Mouse (Mus musculus) ovary, postnatal 14 days (tissue): ENCODE results near the gene Aldh1a3.
A peak's percentile ranks its signal among the peaks of the same experiment; 100 is the strongest.

ENCODE experiments used
- DNase-seq: peaks from one replicate; pipeline ENCODE4 v3.0.0; 2022; ENCODE audit warnings: low spot score

The Aldh1a3 gene

DNA sequence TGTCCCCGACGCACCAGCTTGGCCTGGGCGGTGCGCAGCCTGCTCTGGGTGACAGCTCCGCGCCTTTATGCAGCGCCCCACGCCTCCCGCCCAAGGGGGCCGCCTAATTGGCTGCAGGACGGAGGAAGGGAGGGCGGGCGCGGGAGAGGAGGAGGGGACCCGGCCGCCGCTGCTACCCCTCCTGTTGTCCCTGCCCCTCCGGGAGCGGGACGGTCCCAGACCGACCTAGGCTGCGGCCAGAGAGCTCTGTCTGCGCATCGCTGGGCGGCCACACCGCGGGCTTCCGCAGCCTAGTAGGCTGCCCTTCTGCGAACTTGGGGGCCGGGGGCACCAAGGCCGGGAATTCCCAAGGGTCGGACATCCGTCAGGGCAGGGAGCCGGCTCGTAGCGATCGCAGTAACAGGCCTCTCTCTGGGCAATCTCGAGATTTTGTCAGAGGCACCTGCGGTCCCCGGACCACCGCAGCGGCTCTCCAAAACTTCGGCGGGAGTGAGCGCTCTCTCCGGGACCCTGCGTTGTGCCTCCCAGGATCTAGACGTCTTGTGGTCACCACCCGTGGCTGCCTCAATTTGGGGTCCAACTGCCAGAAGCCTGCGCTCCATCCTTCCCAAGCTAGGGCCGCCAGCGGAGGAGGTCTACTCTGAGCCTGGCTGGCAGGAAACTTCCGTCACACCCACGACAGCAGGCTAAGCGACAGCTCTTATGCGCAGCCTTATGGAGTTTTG is at the start of gene Aldh1a3:
TSS of gene Aldh1a3 (minus strand) at position 81 of the 725 bp plus-strand sequence.
- no peak for DNase-seq

DNA sequence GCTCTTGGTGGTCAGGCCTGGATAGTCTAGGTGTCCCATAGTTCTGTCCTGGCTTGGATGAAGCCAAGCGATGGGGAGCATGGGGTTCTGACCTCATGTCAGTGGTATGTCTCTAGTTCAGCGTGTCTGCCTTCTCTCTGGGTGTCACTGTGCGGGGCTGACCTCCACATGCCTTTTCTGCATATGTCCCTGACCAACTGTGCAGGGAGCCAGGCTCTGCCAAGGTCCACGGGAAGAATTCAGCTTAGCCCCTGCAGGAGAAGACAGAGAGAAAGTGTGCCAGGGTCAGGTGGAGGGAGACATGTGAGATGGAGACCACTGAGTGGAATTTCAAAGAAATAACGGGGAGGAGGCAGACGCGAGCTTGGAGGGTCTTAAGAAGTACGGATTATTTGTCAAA is 49.0 kb upstream of the Aldh1a3 start:
- no peak for DNase-seq

DNA sequence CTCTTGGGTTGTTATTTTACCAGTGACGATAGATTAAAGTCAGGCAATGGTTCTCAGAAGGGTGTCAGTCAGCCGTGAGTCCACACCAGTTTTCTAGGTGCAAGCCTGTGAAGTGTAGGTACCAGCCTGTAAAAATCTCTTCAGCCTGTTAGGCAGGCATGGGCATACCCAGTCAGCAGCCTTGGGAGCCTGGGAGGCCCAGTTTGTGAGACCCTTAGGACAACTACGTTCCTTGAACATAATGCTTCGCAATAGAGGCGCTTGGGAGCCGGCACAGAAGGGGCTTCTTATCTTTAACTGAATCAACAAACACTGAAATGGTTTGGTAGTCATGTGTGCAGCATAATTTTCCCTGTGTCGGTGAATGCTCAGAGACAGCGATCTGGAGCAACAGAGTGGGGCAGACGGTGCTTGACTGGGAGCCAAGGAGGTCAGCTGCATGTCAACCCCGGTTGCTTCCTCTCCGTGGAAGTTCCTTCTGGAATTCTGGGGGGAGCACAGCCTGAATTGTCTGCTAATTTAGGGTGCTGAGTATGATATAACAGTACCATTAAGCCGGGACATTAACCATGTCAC is 44.4 kb upstream of the Aldh1a3 start:
- DNase-seq, result no peak

DNA sequence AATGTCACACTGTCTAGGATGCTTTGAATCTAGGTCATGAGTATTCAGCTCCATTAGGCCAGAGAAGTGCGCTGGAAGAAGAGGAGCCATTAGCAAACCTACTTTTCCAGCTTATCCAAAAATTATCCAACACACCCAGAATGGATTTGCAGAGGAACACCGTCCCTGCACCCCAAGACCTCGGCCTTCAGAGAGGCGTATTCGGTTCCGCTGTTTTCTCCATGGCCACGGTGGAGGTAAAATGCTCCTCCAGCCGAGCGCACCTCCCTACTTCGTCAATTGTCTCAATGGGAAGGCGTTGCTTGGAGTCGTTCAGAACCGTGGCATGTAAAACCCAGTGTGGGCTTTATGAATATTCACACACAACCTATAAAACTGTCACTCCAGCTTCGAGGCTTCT is 39.3 kb upstream of the Aldh1a3 start:
- no peak for DNase-seq

DNA sequence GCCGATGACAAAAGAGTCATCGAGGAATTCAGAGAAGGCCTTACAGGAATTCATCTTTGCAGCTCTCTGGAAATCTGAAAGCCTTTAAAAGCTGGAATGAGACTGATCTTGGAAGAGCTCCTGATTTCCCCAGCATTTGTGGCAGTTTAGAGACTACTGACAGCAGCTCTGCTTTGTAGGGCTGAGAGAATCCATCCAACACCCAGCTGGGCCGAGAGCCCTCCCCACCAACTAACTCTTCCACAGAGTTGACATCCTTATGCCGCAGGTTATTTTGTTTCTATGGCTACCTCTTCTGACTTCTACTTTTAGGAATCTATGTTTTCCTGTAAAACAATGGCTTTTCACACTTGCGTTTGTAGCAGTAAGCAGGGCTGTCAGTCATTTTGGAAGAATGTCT is 37.9 kb upstream of the Aldh1a3 start:
- DNase-seq, result no peak

DNA sequence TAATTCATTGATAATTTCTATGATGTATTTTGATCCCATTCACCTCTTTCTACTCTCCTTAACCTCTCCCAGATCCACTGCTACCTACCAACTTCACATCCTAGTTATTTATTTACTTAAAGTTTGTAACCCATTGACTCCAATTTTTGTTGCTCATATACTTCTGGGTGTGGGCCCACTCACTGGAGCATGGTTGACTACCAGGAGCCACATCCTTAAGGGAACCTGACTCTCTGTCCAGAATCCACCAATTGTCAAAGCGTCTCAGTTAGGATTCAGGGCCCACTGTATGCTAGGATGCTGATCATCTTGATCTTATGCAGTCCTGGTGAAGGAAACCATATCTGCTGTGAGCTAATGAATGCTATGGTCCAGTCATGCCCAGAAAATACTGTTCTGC is 35.8 kb upstream of the Aldh1a3 start:
- no peak for DNase-seq

DNA sequence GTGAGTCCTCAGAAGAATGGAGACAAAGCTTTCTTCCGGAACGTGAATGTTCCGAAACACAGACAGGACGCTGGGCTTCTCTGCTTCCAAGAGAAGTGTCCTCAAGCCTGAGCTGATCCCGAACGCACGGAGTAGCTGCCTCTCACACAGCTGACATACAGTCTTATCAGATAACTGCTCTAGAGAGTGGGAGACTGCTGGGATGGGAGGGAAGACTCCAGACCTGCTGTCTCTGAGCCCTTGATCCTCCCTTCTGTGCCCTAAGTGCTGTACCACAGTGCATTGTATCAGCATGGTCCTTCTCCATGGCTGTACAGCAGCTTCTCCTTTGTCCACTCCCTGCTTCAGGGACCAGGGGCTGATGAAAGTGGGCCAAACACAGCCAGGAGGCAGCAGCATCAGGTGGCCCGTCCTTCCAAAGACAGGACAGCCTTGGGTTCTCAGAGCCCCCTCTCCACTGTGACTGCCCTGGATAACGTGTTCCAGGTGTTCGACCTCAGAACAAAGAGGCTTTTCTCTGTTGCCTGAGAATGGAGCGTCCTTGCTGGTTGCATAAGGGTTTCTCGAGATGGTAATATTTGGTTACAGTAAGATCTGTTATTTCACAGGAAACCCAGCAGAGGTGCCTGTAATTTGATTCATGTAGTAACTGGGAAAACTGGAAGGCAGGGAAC is 24.4 kb upstream of the Aldh1a3 start:
- DNase-seq, result no peak

DNA sequence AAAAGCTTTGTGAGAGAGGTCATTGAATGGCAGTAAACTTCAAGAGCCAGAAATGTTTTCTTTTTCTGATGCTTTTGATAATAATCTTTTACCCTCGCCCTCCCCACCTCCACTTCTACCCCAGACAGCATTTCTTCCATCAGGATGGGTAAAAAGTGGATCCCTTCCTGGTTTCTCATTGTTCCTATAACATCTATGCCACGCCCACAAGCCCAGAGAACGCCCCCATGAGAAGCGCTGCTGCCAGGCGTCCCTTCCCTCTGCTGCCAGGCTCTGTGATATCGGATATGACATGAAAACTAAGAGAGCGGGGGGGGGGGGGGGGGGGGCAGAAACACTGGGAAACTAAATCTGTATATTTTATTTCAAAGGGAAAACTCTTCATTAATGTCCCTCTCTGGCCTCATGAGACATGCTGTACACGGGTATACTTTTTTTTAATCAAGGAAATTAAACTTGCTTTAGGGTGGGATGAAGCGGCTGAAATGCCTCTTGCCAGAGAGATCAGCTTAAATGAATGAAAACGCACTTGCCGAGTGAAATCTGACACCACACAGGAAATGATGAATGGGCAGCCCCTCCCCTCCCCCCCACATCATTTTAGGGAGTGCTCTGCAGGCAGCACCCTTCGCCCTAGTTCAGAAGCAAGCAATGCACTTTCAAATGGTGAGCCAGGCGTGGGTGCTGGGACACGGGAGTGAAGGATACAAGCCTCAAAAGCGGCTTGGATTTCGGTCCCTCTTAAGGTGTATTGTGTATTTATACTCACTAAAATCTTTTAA is 22.8 kb upstream of the Aldh1a3 start:
- no peak for DNase-seq

DNA sequence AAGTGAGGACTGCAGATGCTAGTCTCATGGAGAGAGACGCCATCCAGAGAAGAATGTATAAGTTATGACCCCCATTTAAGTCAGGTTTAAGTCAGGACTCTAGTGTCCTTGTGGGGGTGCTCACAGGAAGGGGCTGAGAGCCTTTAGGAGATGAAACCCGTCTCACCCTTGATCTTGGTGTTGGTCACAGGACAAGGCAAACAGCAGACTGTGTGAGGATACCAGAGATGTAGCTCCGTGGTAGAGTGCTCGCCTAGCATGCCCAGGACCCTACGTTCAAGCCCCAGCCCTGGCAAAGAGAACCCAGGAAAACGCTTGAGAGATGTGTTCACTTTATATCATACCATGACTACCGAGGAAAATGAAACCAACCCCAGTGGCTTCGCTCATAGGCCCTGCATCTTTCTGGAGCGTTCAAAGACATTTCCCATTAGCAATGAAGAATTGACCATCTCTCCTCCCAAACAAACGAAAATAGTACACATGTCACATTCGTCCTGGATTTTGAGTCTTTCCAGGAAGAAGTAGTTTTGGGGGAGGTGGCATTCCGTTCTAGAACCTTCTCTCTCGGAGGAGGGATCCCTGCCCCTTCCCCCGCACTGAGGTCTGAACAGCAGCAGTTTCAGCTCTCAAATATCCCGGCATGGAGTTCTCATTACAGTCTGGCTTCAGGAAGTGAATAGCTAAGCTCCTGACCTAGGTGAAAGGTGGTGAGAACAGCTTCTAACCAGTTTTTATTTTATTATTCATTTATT is 21.6 kb upstream of the Aldh1a3 start:
- DNase-seq, result no peak

DNA sequence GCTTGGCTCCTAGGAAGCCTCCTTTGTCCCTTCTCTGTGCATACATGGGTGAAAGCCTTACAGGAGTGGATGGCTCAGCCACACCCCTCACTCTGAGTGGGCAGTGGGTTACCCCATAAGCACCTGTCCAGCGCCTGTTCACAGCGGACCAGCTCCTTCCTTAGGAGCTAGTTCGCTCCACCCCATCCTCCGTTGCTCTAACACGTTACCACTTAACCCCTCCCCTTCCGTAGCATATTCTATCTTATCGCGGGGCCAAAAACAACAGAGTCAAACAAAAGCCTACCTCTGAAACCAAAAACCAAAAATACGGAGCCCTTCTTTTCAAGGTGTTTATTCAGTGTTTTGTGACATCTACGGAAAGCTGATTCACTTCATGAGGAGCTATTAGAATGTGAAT is 21.0 kb upstream of the Aldh1a3 start:
- DNase-seq, result no peak

DNA sequence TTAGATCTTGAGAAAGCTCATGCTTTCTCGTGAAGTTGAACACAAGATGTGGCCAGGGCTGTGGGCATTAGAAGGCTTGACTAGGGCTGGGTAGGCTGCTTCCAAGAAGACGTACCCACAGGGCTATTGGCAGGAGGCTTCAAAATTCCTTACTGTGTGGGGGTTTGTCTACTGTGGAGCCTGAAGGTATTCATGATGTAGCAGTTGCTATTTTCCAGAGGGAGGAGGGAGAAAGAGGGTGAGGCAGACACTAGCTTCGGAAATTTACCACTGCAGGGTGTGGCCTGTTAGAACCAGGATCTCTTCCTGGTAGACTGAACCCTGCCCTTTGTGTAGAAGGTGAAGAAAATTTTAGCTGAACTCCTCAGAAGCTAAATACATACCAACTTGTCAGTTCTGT is 19.5 kb upstream of the Aldh1a3 start:
- DNase-seq, result no peak

DNA sequence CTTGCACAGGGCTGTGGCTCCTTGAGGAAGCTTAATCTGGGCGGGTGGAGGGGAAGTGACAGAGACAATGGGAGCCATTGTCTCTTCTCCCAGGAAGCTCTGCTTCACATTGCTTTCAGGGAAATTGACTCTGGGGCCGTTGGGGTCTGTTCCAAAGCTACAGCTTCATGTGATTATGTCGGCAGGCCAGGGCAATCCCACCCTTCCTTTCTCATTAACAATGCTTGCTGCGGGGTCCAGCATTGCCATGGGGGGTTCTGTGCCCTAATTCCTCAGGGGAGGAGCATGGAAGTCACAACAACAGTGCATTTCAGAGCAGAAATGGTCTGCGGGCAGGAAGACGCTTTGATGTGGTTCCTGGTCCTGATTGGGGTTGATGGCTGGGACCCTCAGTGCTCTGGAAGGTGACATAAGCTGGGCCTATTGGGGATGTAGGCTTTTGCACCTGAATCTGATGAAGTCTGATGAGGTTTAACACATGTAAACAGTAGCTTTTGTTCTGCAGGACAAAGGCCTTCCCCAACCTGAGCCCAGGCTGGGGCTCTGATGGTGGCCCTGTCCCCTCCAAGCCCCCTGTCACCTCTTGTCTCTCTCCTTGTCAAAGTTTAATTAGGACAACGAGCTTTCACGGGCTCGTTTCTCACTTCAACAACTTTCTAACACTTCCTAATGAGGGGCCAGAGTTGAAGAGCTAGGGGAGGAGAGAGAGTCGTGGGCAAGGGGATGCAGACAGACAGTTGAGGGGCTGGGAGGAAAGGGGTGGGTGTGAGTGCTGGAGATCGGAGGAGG is 18.0 kb upstream of the Aldh1a3 start:
- no peak for DNase-seq

DNA sequence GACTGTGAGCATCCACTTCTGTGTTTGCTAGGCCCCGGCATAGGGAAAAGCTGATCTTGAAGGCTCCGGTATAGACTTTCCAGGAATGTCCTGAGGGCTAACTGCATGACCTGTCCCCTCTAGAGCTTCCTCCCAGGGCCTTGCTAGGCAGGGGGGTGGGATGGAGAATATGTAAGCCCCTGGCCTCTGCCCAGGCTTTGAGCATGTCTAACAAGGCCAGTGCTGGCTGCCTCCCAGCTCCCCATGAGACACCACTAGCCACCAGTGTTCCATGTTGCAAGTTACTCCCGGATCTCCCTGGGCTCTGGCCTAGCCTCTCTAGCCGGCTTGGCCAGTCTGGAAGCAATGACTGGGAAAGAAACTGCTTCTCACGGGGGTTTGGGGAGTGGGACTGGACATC is 17.4 kb upstream of the Aldh1a3 start:
- DNase-seq, result no peak

DNA sequence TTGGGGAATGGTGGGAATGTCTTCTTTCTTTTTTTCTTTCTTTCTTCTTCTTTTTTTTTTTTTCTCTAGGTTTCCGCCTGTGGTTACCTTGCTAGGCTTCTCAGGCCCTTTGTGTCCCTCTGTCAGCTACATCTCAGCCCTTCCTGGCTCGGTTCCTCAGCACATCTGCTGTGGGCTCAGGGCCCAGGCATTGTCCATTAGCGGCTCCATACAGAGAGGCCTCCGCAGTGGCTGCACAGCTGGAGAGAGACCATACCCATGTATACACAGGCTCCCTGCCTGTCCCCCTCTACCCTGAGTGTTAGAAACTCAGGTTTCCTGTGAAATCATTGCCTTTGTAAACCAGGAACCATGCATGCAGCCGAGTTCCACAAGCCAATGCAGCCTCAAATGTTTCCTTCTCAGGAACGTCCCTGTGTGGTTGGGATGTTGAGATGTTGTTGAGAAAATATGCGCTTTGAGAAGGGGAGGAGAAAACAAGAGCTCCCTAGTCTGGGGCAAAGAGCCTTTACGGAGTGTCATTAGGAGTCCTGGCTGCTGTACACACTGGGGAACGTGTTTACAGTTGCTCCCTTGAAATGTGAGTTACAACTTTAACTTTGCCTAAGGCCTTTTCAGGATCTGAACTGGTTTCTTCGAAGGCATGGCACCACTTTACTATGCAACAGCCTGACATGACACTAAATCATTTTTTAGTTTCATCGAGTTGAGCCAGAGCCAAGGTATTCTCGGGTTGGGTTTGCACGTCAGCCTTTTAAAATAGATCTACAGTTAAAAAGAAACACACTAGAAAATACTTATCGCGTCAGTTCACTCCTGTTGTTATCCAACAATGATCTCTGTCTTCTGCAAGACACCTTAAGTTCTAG is 15.4 kb upstream of the Aldh1a3 start:
- no peak for DNase-seq

DNA sequence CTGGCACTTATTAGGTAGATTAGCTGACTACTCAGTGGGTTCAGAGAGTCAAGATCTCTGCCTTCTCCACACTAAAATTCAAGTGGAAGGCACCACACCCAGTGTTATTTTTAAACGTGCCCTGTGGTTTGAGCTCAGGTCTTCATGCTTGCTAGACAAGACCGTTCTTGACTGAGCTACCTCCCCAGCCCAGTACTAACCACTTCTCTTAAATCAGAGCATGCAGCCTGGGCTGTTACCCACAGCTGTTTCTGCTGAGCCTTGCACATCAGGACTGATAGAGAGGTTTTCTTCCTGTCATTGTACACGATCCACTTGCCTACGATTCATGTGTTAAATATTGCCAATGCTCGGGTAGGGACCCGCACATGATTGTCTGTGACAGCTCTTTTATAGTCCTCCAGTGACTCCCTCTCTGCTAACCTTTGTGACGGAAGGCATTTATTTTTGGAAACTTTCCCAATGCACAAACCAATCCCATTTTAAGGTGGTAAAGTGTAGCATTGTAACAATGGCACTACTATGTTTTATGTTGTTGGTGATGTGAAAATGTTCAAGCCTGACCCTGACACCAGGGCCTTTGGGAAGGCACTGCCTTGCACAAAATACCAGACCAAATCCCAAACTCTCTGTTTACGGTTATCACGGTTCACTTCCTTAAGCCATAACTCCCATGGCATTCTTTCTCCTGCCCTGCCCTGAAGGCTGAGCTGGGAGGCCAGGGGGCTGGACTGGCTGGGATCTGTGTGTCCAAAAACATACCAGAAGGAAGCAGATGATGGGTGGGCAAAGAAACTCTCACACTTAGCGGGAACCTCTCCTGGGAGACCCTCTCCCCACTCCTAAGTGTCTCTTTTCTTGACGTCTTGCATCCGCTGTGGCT is 11.7 kb upstream of the Aldh1a3 start:
- no peak for DNase-seq

DNA sequence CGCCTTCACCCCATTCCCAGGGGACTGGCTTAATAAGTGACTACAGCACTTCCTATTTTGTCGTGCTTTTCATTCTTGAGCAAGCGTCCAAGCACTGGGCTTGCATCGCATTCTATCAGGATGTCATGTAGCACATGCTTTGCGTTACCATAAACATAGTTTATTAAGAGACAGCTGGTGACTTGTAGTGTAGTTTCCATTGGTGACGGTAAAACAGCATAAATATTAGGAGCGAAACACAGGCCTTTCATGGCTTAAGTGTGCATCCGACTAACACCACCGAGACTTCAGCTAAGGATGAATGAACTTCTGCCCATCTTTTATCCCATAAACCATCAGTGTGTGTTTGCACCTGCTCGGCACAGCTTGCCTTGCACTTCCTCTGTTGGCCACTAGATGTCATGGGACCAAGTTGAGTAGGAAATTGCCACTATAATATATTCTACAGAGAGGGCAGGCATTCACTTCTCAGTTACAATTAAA is 7.2 kb upstream of the Aldh1a3 start:
- peak; percentile 69 for DNase-seq

DNA sequence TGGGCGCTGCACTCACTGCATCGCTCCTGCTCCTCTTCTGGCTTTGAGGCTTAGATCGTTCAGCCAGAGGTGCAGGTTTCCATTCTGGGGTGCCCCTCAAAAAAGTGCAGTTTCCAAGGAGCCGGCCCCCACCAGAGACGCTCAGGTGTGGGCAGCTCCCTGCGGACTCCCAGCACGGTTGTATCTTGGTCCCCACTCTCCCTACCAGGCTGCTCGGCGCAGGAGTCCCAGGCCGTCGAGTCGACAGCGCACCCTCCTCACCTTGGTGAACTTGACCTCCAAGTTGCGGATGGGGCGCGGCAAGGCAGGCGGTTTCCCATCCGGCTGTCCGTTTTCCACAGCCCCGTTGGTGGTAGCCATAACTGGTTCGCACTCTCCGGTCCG is 272 bp downstream of the Aldh1a3 start:
- no peak for DNase-seq

DNA sequence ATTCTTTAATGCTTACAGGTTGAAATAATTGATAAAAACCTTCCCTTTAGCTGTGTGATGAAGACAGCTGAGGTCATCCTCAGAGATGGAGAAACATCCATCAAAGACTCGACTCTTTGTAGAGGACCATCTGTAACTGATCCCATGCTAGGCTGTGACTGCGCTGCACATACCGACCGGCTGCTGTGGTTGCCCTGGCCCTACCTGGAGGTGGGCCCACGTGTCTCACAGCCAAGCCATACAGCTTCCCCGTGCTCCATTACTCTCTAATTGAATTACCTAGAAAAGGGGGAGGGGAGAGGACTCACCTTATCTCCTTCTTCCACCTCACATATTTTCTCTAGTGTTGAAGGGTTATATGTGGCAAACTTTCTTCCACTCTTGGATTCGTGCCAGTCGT is 5.4 kb downstream of the Aldh1a3 start:
- DNase-seq, result no peak

DNA sequence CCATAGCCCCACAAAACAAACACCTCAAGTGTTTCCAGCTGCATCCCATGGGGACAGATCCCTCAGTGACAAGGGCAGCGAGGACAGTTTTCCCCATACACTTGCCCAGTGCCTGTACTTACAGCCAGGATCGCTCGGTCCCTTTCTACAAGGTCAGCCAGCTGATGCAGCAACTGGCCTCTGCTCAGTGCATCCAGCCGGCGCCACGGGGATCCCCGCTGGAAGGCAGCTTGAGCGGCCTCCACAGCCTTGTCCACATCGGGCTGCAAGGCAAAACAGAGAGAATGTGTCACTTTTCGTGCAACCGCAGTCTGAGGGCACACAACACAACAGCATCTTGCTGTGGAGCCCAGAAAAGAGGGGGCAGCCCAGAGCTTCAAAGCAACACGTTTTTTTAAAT is 8.3 kb downstream of the Aldh1a3 start:
- no peak for DNase-seq
